Mouse (Mus musculus): ENCODE results near the gene Btk. TPM values are rescaled to one million over a fixed set of nuclear protein-coding genes. Genes with fewer than 3 reads are reported as not detected.

The Btk gene
- polyA plus RNA-seq, 1 experiment from 2014 or later, result 3.0 TPM

DNA sequence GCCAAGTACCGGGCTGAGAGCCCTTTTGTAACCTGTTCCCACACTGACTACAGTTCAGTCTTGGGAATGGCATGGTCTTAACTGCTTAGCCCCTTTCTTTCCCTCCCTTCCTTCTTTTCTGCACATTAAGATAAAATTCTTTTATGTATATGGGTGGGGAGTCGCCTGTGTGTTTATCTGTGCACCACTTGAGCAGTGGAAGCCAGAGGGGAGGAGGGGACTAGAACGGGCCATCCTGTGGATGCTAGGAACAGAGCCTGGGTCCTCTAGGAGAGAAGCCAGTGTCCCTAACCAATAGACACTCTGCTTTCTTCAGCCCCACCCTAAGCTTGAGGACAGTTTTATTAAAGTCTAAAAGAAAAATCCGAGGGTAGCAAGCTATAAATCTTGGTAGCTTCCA is 27.6 kb upstream of the Btk start:
- H3K36me3 ChIP-seq (ENCODE audit: control insufficient read depth, insufficient read depth, low read length), result no peaks in the 10 kb centered on the region
- no peak overlapping the region for H3K27ac ChIP-seq (ENCODE audit: low read length)
- no peak overlapping the region for H3K4me2 ChIP-seq (ENCODE audit: low read depth, low read length)
- WGBS, result 74% methylated on average over 4 of the region's 4 CpGs
- H3K9ac ChIP-seq (ENCODE audit: low read length), result no peak overlapping the region
- H3K27me3 ChIP-seq (ENCODE audit: control insufficient read depth, insufficient read depth, low read length), result no peaks in the 10 kb centered on the region
- no peak overlapping the region for H3K4me3 ChIP-seq (replicated peaks; ENCODE audit: low read length)
- no peak for ATAC-seq (ENCODE audit: insufficient read depth, low FRiP score)
- H3K4me1 ChIP-seq (ENCODE audit: control insufficient read depth, insufficient read depth, low read length), result no peaks in the 10 kb centered on the region
- no peaks in the 10 kb centered on the region for H3K9me3 ChIP-seq (replicated peaks; ENCODE audit: control insufficient read depth, low read length)

DNA sequence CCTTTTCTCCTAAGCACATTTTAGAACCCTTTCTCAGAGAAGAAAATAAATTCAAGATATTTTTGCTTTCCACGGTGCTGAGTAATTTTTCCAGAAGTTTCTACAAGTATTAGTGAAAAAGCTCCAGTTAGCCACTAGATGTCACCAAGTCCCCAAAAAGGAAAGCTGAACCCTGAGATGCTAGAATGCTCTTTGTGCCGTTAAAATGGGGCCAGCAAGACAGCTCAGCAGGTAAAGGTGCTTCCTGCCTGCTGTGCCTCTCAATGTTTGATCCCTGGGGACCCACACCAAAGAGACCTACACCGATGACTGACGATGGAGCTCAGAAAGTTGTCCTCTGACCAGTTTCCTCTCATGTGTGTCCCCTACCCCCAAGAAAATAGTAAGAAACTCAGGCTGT is 26.1 kb upstream of the Btk start:
- H3K9me3 ChIP-seq (replicated peaks; ENCODE audit: control insufficient read depth, low read length), result no peaks in the 10 kb centered on the region
- H3K36me3 ChIP-seq (ENCODE audit: control insufficient read depth, insufficient read depth, low read length), result no peaks in the 10 kb centered on the region
- H3K27ac ChIP-seq (ENCODE audit: low read length), result no peak overlapping the region
- ATAC-seq (ENCODE audit: insufficient read depth, low FRiP score), result no peak
- no peaks in the 10 kb centered on the region for H3K4me1 ChIP-seq (ENCODE audit: control insufficient read depth, insufficient read depth, low read length)
- H3K4me3 ChIP-seq (replicated peaks; ENCODE audit: low read length), result no peak overlapping the region
- H3K4me2 ChIP-seq (ENCODE audit: low read depth, low read length), result no peak overlapping the region
- no peak overlapping the region for H3K9ac ChIP-seq (ENCODE audit: low read length)
- WGBS, result 40% methylated on average over 4 of the region's 4 CpGs
- H3K27me3 ChIP-seq (ENCODE audit: control insufficient read depth, insufficient read depth, low read length), result no peaks in the 10 kb centered on the region

DNA sequence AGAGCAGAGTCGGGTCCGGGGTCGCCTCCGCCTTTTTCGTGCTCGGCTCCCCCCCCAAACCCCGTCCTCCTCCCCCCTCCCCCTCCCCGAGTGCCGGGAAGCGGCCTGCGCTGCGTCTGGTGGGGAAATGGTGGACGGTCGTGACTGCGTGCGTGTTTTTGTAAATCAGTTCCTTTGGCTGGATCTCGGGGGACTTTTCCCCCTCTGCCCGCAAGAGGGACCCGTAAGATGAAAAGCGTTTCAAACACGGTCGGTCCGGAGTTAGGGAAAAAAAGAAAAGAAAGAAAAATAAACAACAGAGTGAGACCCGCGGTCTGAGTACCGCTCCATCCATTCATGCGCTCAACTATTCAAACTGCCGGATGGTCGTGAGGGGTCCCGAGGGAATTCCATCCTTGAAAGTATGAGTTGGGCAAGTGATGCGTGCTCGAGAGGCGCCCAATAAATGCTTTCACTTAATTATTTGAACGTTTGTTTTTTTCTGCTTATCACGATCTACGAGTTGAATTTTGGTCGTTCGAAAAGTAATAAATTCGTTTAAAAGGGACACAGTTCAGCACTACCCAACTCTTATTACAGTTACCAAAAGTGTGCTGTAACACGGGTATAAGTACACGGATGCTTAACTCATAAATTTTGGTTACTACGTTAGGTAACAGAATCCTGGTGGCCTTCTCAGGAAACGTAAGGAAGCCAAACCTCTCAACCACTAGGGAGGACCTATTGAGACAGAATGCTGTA is 18.2 kb upstream of the Btk start:
- Histone ChIP-seq H3K9me3 (replicated peaks; ENCODE audit: control insufficient read depth, low read length) (no peaks in the 10 kb centered on the region), H3K9ac (ENCODE audit: low read length) (peak overlapping the region; percentile 79), H3K36me3 (ENCODE audit: control insufficient read depth, insufficient read depth, low read length) (no peaks in the 10 kb centered on the region), H3K4me3 (replicated peaks; ENCODE audit: low read length) (peak overlapping the region; percentile 59), H3K4me1 (ENCODE audit: control insufficient read depth, insufficient read depth, low read length) (0 out of 2 replicates have a peak, but pooled peaks cover 4% of the 10 kb centered on the region), H3K27me3 (ENCODE audit: control insufficient read depth, insufficient read depth, low read length) (no peaks in the 10 kb centered on the region; the same call in 1 of the 2 replicates), H3K27ac (ENCODE audit: low read length) (peak overlapping the region; percentile 89), H3K4me2 (ENCODE audit: low read depth, low read length) (peak overlapping the region; percentile 57)
- peak; percentile 80 for ATAC-seq (ENCODE audit: insufficient read depth, low FRiP score)
- WGBS, result 15% methylated on average over 39 of the region's 43 CpGs

DNA sequence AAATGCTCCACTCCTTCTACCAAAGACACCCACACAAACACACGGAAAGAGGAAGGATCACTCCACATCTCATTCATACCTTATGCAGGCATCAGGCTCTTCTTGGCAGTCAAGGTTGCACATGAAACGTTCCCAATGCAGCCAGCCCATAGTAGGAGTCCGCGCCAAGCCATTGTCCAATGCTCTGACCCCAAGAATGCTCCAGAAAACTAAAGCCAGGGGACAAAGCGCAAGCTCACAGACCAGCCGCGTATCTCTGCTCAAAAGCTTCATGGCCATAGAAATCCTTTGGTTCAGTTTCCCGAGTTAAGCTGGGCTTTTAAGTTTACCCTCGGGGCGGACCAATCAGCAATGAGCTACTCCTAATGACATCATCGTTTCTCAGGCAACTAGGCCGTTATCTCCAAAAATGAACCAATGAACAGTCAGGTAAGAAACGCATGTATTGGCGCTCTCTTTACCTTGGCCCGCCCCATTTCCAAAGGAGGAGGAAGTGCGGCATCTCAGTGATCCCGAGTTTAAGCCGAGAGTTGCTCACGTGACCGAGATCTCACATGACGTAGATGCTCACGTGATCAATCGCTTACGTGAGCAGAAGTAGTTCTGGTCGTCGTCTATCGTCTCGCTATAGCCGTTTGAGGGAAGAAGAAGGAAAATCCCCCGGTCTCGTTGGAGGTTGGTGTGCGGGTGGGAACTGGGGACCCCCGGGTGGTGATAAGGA is 17.4 kb upstream of the Btk start, which contains the start of the genes Gla and Hnrnph2:
Gene Gla, minus strand, starts transcription at position 467 of the 721 bp plus-strand sequence.
Gene Hnrnph2, plus strand, starts transcription at position 521 of the 721 bp plus-strand sequence.
- Histone ChIP-seq H3K4me3 (replicated peaks; ENCODE audit: low read length) (peak within 1 kb of the TSS; percentile 59), H3K27ac (ENCODE audit: low read length) (peak within 1 kb of the TSS; percentile 89), H3K9ac (ENCODE audit: low read length) (peak within 1 kb of the TSS; percentile 79), H3K4me1 (ENCODE audit: control insufficient read depth, insufficient read depth, low read length) (0 out of 2 replicates have a peak, but pooled peaks cover 4% of the 10 kb centered on the region), H3K9me3 (replicated peaks; ENCODE audit: control insufficient read depth, low read length) (no peaks in the 10 kb centered on the region), H3K4me2 (ENCODE audit: low read depth, low read length) (peak within 1 kb of the TSS; percentile 58), H3K36me3 (ENCODE audit: control insufficient read depth, insufficient read depth, low read length) (no peaks in the 10 kb centered on the region), H3K27me3 (ENCODE audit: control insufficient read depth, insufficient read depth, low read length) (no peaks in the 10 kb centered on the region; the same call in 1 of the 2 replicates)
- peak; percentile 99 for ATAC-seq (ENCODE audit: insufficient read depth, low FRiP score)
- 14% methylated on average over 33 of the region's 33 CpGs for WGBS

DNA sequence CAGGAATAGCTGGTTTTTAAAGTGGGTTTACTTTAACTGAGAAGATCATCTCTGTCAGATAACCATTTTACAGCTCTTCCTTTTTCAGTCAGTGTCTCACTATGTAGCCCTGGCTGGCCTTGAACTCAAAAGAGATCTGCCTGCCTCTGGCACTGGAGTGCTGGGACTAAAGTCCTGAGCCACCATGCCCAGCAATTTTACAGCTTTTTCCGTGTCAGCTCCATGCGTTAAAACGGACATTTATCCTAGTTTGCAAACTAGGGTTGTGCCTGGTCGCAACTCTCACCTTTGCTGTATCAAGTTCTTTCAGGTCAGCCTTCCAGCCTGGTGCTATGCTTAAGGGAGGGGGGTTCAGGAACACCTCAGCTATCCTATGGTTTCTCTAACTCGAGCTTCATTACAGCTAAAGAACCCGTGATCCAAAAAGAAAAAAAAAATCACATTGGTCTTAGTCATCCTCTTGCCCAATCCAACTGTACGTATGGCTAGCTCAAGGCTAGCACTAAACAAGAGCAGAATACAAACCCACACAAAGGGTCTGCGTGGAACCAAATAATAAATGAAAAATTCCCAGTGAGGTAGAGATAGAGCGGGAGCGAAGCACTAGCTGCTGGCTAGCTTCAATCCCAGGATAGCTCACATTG is 16.7 kb upstream of the Btk start:
- Histone ChIP-seq H3K4me1 (ENCODE audit: control insufficient read depth, insufficient read depth, low read length) (0 out of 2 replicates have a peak, but pooled peaks cover 4% of the 10 kb centered on the region), H3K4me2 (ENCODE audit: low read depth, low read length) (peak overlapping the region; percentile 58), H3K27ac (ENCODE audit: low read length) (peak overlapping the region; percentile 67), H3K9ac (ENCODE audit: low read length) (peak overlapping the region; percentile 65), H3K36me3 (ENCODE audit: control insufficient read depth, insufficient read depth, low read length) (no peaks in the 10 kb centered on the region), H3K27me3 (ENCODE audit: control insufficient read depth, insufficient read depth, low read length) (no peaks in the 10 kb centered on the region; the same call in 1 of the 2 replicates), H3K9me3 (replicated peaks; ENCODE audit: control insufficient read depth, low read length) (no peaks in the 10 kb centered on the region), H3K4me3 (replicated peaks; ENCODE audit: low read length) (peak overlapping the region; percentile 59)
- no peak for ATAC-seq (ENCODE audit: insufficient read depth, low FRiP score)
- WGBS, result 15% methylated on average over 10 of the region's 10 CpGs

DNA sequence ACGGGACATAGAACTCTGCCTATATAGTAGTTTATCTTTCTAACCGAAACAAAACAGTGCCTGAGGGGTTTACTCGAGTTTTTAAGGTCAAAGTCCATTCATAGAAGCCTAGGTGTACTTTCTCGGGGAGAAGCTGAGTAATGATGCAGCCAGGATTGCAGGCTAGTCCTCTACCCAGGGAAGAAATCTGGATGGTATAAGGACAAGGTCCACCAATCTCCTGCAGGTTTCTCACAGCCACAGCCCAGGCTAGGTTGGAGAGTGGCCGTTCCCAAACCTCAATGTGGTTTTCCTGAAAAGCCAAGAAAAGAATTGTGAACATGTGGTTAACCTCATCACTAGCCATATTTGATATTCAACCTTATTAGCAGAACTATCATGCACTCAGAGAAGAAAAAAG is 6.5 kb upstream of the Btk start:
- H3K4me1 ChIP-seq (ENCODE audit: control insufficient read depth, insufficient read depth, low read length), result no peaks in the 10 kb centered on the region
- no peak overlapping the region for H3K27ac ChIP-seq (ENCODE audit: low read length)
- H3K4me3 ChIP-seq (replicated peaks; ENCODE audit: low read length), result no peak overlapping the region
- H3K4me2 ChIP-seq (ENCODE audit: low read depth, low read length), result no peak overlapping the region
- WGBS, result 43% methylated on average over 5 of the region's 5 CpGs
- H3K36me3 ChIP-seq (ENCODE audit: control insufficient read depth, insufficient read depth, low read length), result no peaks in the 10 kb centered on the region
- H3K9me3 ChIP-seq (replicated peaks; ENCODE audit: control insufficient read depth, low read length), result no peaks in the 10 kb centered on the region
- no peak for ATAC-seq (ENCODE audit: insufficient read depth, low FRiP score)
- H3K9ac ChIP-seq (ENCODE audit: low read length), result no peak overlapping the region
- H3K27me3 ChIP-seq (ENCODE audit: control insufficient read depth, insufficient read depth, low read length), result no peaks in the 10 kb centered on the region

DNA sequence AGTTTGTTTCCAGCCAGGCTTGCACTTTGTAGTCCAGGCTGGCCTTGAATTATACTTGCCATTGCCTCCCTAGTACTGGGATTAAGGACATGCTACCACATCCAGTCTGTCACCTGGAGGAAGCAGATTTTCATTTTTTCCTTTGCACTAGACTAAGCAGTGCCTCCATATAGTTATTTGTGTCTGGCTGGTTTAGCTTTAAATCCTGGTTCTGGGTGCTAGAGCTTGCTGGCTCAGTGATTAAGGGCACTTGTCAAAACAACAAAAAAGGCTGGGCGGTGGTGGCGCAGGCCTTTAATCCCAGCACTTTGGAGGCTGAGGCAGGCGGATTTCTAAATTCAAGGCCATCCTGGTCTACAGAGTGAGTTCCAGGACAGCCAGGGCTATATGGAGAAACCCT is 5.6 kb upstream of the Btk start:
- H3K4me1 ChIP-seq (ENCODE audit: control insufficient read depth, insufficient read depth, low read length), result no peaks in the 10 kb centered on the region
- H3K4me3 ChIP-seq (replicated peaks; ENCODE audit: low read length), result no peak overlapping the region
- H3K27ac ChIP-seq (ENCODE audit: low read length), result no peak overlapping the region
- no peaks in the 10 kb centered on the region for H3K27me3 ChIP-seq (ENCODE audit: control insufficient read depth, insufficient read depth, low read length)
- no peaks in the 10 kb centered on the region for H3K9me3 ChIP-seq (replicated peaks; ENCODE audit: control insufficient read depth, low read length)
- WGBS, result 78% methylated on average over 3 of the region's 3 CpGs
- ATAC-seq (ENCODE audit: insufficient read depth, low FRiP score), result no peak
- no peak overlapping the region for H3K9ac ChIP-seq (ENCODE audit: low read length)
- H3K36me3 ChIP-seq (ENCODE audit: control insufficient read depth, insufficient read depth, low read length), result no peaks in the 10 kb centered on the region
- H3K4me2 ChIP-seq (ENCODE audit: low read depth, low read length), result no peak overlapping the region

DNA sequence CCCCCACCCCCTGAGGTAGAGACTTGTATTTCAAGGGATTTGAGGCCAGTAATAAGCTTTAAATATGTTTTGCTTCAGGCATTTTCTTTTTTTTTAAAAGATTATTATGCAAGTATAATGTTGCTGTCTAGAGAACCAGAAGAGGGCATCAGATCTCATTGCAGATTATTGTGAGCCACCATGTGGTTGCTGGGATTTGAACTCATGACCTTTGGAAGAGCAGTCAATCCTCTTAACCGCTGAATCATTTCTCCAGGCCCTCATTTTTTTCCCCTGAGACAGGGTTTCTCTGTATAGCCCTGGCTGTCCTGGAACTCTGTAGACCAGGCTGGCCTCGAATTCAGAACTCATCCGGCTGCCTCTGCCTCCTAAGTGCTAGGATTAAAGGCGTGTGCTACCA is 4.9 kb upstream of the Btk start:
- Histone ChIP-seq H3K4me2 (ENCODE audit: low read depth, low read length) (no peak overlapping the region), H3K4me3 (replicated peaks; ENCODE audit: low read length) (no peak overlapping the region), H3K36me3 (ENCODE audit: control insufficient read depth, insufficient read depth, low read length) (no peaks in the 10 kb centered on the region), H3K9ac (ENCODE audit: low read length) (no peak overlapping the region), H3K27me3 (ENCODE audit: control insufficient read depth, insufficient read depth, low read length) (no peaks in the 10 kb centered on the region), H3K9me3 (replicated peaks; ENCODE audit: control insufficient read depth, low read length) (no peaks in the 10 kb centered on the region), H3K27ac (ENCODE audit: low read length) (no peak overlapping the region), H3K4me1 (ENCODE audit: control insufficient read depth, insufficient read depth, low read length) (no peaks in the 10 kb centered on the region)
- WGBS, result 76% methylated on average over 4 of the region's 4 CpGs
- no peak for ATAC-seq (ENCODE audit: insufficient read depth, low FRiP score)

DNA sequence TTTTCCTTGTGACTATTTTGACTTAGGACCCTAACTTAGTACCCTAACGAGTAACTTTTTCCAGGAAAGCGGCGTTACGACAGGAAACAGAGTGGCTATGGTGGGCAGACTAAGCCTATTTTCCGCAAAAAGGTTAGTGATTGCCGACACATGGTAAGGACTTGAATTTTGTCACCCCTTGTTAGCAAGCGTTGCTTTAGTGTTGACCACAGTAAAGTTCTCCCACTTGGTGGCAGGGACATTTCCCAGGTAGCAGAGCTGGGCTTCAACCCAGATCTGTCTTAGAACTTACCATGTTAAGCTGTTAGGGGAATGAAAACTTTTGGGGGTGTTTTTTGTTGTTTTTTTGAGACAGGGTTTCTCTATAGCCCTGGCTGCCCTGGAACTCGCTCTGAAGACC is 3.1 kb upstream of the Btk start:
- ATAC-seq (ENCODE audit: insufficient read depth, low FRiP score), result no peak
- Histone ChIP-seq H3K9me3 (replicated peaks; ENCODE audit: control insufficient read depth, low read length) (no peaks in the 10 kb centered on the region), H3K4me1 (ENCODE audit: control insufficient read depth, insufficient read depth, low read length) (no peaks in the 10 kb centered on the region), H3K36me3 (ENCODE audit: control insufficient read depth, insufficient read depth, low read length) (no peaks in the 10 kb centered on the region), H3K27ac (ENCODE audit: low read length) (no peak overlapping the region), H3K27me3 (ENCODE audit: control insufficient read depth, insufficient read depth, low read length) (no peaks in the 10 kb centered on the region), H3K4me2 (ENCODE audit: low read depth, low read length) (peak overlapping the region; percentile 65), H3K9ac (ENCODE audit: low read length) (peak overlapping the region; percentile 77), H3K4me3 (replicated peaks; ENCODE audit: low read length) (peak overlapping the region; percentile 57)
- whole genome bisulfite sequencing, result 26% methylated on average over 8 of the region's 8 CpGs
